Mouse (Mus musculus): ENCODE data around the gene Elk3. TPM values are rescaled to one million over a fixed set of nuclear protein-coding genes. Genes with fewer than 3 reads are reported as not detected.

Elk3 gene
- polyA plus RNA-seq, 1 experiment from 2014 or later: 45.6 TPM

- no peak overlapping the region for H3K4me2 ChIP-seq (replicated peaks; ENCODE audit: low read depth, low read length)
- peaks cover 18% of the 10 kb centered on the region for H3K4me1 ChIP-seq (ENCODE audit: insufficient read depth, low read length)
- no peaks in the 10 kb centered on the region for H3K27me3 ChIP-seq (ENCODE audit: insufficient read depth, low read length)
- H3K9ac ChIP-seq (replicated peaks; ENCODE audit: low read length): no peak overlapping the region
- H3K9me3 ChIP-seq (ENCODE audit: low read length): 0 out of 2 replicates have a peak, but pooled peaks cover 7% of the 10 kb centered on the region
- H3K27ac ChIP-seq (ENCODE audit: low read length): peak overlapping the region; percentile 50; the same call in 1 of the 2 replicates
- peaks cover 40% of the 10 kb centered on the region for H3K36me3 ChIP-seq (ENCODE audit: insufficient read depth, low read length)
- ATAC-seq (ENCODE audit: low FRiP score, low TSS enrichment): 0 out of 2 replicates have a peak, but pooled peaks have one; percentile 33
- whole genome bisulfite sequencing: 84% methylated on average over 8 of the region's 8 CpGs
- H3K4me3 ChIP-seq (ENCODE audit: low read length): no peak overlapping the region
Observed at GRCm38 (mm10) chr10:93215051-93215763, 95.7 kb downstream of the Elk3 start.

- Histone ChIP-seq H3K4me2 (replicated peaks; ENCODE audit: low read depth, low read length) (no peak overlapping the region), H3K9ac (replicated peaks; ENCODE audit: low read length) (no peak overlapping the region), H3K4me3 (ENCODE audit: low read length) (no peak overlapping the region), H3K9me3 (ENCODE audit: low read length) (0 out of 2 replicates have a peak, but pooled peaks cover 7% of the 10 kb centered on the region), H3K4me1 (ENCODE audit: insufficient read depth, low read length) (peaks cover 18% of the 10 kb centered on the region), H3K36me3 (ENCODE audit: insufficient read depth, low read length) (peaks cover 40% of the 10 kb centered on the region), H3K27me3 (ENCODE audit: insufficient read depth, low read length) (no peaks in the 10 kb centered on the region), H3K27ac (ENCODE audit: low read length) (peak overlapping the region; percentile 50; the same call in 1 of the 2 replicates)
- ATAC-seq (ENCODE audit: low FRiP score, low TSS enrichment): peak; percentile 88
- 26% methylated on average over 4 of the region's 4 CpGs for WGBS
Observed at GRCm38 (mm10) chr10:93214251-93214650, 96.7 kb downstream of the Elk3 start.

GRCm38 (mm10) chr10:93213339-93213738, 97.6 kb downstream of the Elk3 start:
- ATAC-seq (ENCODE audit: low FRiP score, low TSS enrichment): no peak
- Histone ChIP-seq H3K9me3 (ENCODE audit: low read length) (0 out of 2 replicates have a peak, but pooled peaks cover 7% of the 10 kb centered on the region), H3K27ac (ENCODE audit: low read length) (peak overlapping the region; percentile 61; the same call in 1 of the 2 replicates), H3K4me3 (ENCODE audit: low read length) (no peak overlapping the region), H3K36me3 (ENCODE audit: insufficient read depth, low read length) (peaks cover 44% of the 10 kb centered on the region), H3K27me3 (ENCODE audit: insufficient read depth, low read length) (no peaks in the 10 kb centered on the region), H3K4me1 (ENCODE audit: insufficient read depth, low read length) (peaks cover 22% of the 10 kb centered on the region), H3K9ac (replicated peaks; ENCODE audit: low read length) (no peak overlapping the region), H3K4me2 (replicated peaks; ENCODE audit: low read depth, low read length) (no peak overlapping the region)
- WGBS: 81% methylated on average over 7 of the region's 7 CpGs

GRCm38 (mm10) chr10:93212699-93213098, 98.2 kb downstream of the Elk3 start:
- no peaks in the 10 kb centered on the region for H3K27me3 ChIP-seq (ENCODE audit: insufficient read depth, low read length)
- ATAC-seq (ENCODE audit: low FRiP score, low TSS enrichment): no peak
- H3K9me3 ChIP-seq (ENCODE audit: low read length): 0 out of 2 replicates have a peak, but pooled peaks cover 7% of the 10 kb centered on the region
- no peak overlapping the region for H3K9ac ChIP-seq (replicated peaks; ENCODE audit: low read length)
- no peak overlapping the region for H3K4me2 ChIP-seq (replicated peaks; ENCODE audit: low read depth, low read length)
- H3K4me3 ChIP-seq (ENCODE audit: low read length): no peak overlapping the region
- H3K36me3 ChIP-seq (ENCODE audit: insufficient read depth, low read length): peaks cover 38% of the 10 kb centered on the region
- no peak overlapping the region for H3K27ac ChIP-seq (ENCODE audit: low read length)
- 80% methylated on average over 2 of the region's 2 CpGs for WGBS
- H3K4me1 ChIP-seq (ENCODE audit: insufficient read depth, low read length): peaks cover 22% of the 10 kb centered on the region

GRCm38 (mm10) chr10:93207176-93207575, 103.8 kb downstream of the Elk3 start:
- 78% methylated on average over 5 of the region's 5 CpGs for WGBS
- Histone ChIP-seq H3K9ac (replicated peaks; ENCODE audit: low read length) (no peak overlapping the region), H3K27me3 (ENCODE audit: insufficient read depth, low read length) (no peaks in the 10 kb centered on the region), H3K27ac (ENCODE audit: low read length) (no peak overlapping the region), H3K4me1 (ENCODE audit: insufficient read depth, low read length) (peaks cover 3% of the 10 kb centered on the region; the same call in 1 of the 2 replicates), H3K4me3 (ENCODE audit: low read length) (no peak overlapping the region), H3K36me3 (ENCODE audit: insufficient read depth, low read length) (peaks cover 9% of the 10 kb centered on the region; the same call in 1 of the 2 replicates), H3K9me3 (ENCODE audit: low read length) (no peaks in the 10 kb centered on the region), H3K4me2 (replicated peaks; ENCODE audit: low read depth, low read length) (no peak overlapping the region)
- no peak for ATAC-seq (ENCODE audit: low FRiP score, low TSS enrichment)

- no peak for ATAC-seq (ENCODE audit: low FRiP score, low TSS enrichment)
Observed at GRCm38 (mm10) chr10:93205287-93205956, 105.5 kb downstream of the Elk3 start.

GRCm38 (mm10) chr10:93201846-93202458, 109.0 kb downstream of the Elk3 start:
- H3K9me3 ChIP-seq (ENCODE audit: low read length): no peaks in the 10 kb centered on the region
- no peak overlapping the region for H3K27ac ChIP-seq (ENCODE audit: low read length)
- H3K4me1 ChIP-seq (ENCODE audit: insufficient read depth, low read length): no peaks in the 10 kb centered on the region
- WGBS: 84% methylated on average over 6 of the region's 6 CpGs
- no peak overlapping the region for H3K9ac ChIP-seq (replicated peaks; ENCODE audit: low read length)
- no peak for ATAC-seq (ENCODE audit: low FRiP score, low TSS enrichment)
- no peaks in the 10 kb centered on the region for H3K27me3 ChIP-seq (ENCODE audit: insufficient read depth, low read length)
- peaks cover 7% of the 10 kb centered on the region; the same call in 1 of the 2 replicates for H3K36me3 ChIP-seq (ENCODE audit: insufficient read depth, low read length)
- no peak overlapping the region for H3K4me2 ChIP-seq (replicated peaks; ENCODE audit: low read depth, low read length)
- no peak overlapping the region for H3K4me3 ChIP-seq (ENCODE audit: low read length)

More at GRCm38 (mm10) chr10:93205287-93205956, 105.5 kb downstream of the Elk3 start:
- Histone ChIP-seq H3K4me2 (replicated peaks; ENCODE audit: low read depth, low read length) (no peak overlapping the region), H3K27ac (ENCODE audit: low read length) (no peak overlapping the region), H3K9ac (replicated peaks; ENCODE audit: low read length) (no peak overlapping the region), H3K9me3 (ENCODE audit: low read length) (no peaks in the 10 kb centered on the region), H3K4me3 (ENCODE audit: low read length) (no peak overlapping the region), H3K36me3 (ENCODE audit: insufficient read depth, low read length) (peaks cover 4% of the 10 kb centered on the region; the same call in 1 of the 2 replicates), H3K27me3 (ENCODE audit: insufficient read depth, low read length) (no peaks in the 10 kb centered on the region), H3K4me1 (ENCODE audit: insufficient read depth, low read length) (peaks cover 3% of the 10 kb centered on the region; the same call in 1 of the 2 replicates)
- WGBS: 91% methylated on average over 4 of the region's 4 CpGs

- 89% methylated on average over 3 of the region's 3 CpGs for WGBS
- no peak overlapping the region for H3K9ac ChIP-seq (replicated peaks; ENCODE audit: low read length)
- no peak overlapping the region for H3K27ac ChIP-seq (ENCODE audit: low read length)
- no peak for ATAC-seq (ENCODE audit: low FRiP score, low TSS enrichment)
- H3K4me1 ChIP-seq (ENCODE audit: insufficient read depth, low read length): peaks cover 15% of the 10 kb centered on the region
- no peak overlapping the region for H3K4me3 ChIP-seq (ENCODE audit: low read length)
- no peak overlapping the region for H3K4me2 ChIP-seq (replicated peaks; ENCODE audit: low read depth, low read length)
- no peaks in the 10 kb centered on the region for H3K27me3 ChIP-seq (ENCODE audit: insufficient read depth, low read length)
- no peaks in the 10 kb centered on the region for H3K9me3 ChIP-seq (ENCODE audit: low read length)
- peaks cover 7% of the 10 kb centered on the region; the same call in 1 of the 2 replicates for H3K36me3 ChIP-seq (ENCODE audit: insufficient read depth, low read length)
Observed at GRCm38 (mm10) chr10:93198958-93199357, 112.0 kb downstream of the Elk3 start.

Measured in kidney, embryonic 16.5 days (tissue).